Mouse (Mus musculus) kidney, adult 2 months (tissue): Measurements from ENCODE around the gene Sema5a.

ENCODE experiments used
- CTCF ChIP-seq: fragments of 200-500 bp; conservative IDR thresholded peaks from 2 replicates; pipeline ENCODE4 v1.5.1; 2011; ENCODE audit warnings: low read depth, mild to moderate bottlenecking, control low read depth, low read length, moderate library complexity, mixed read lengths; ENCODE audit not compliant: insufficient read depth, insufficient read length
- POLR2A ChIP-seq: fragments of 200-500 bp; IDR thresholded peaks from one replicate; pipeline ENCODE4 v1.6.1; 2011; ENCODE audit warnings: low read depth, low read length, control low read depth

- no peak for TF ChIP-seq POLR2A
- TF ChIP-seq CTCF: no peak
These were observed 189.7 kb downstream of the Sema5a start for GRCm38 (mm10) chr15:32434274-32434673.
